24 mouse cellular contexts compared by ENCODE assay signal in the genomic region with DNA sequence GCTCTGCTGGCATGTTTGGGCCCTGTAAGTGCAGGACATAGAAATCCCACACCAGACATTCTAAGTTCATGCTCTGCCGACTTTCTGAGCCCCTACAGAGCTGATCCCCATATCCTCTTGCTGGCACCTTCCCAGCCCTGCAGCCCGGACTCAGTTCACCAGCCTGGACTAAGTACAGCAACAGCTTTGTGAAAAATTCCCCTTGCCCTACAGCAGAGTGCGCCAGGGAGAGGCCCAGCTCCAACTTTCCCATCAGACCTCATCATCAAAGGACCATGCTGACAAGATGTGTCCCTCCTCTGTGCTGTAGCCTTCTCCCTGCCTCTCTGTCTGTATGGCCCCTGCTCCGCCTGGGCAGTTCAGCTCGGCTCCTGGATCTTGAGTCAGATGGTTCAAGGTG. TPM values are rescaled to one million over a fixed set of nuclear protein-coding genes. Genes with fewer than 3 reads are reported as not detected.
A peak's percentile ranks its signal among the peaks of the same experiment; 100 is the strongest.
DNase-seq lines count a peak whose midpoint lies in the region; ATAC-seq lines count a peak whose summit lies in the region.
"Had no signal": no experiment of that assay in that cellular context is flagged by ENCODE, and none has a peak within 500 bp of the region (broad histone marks: within the 10 kb centered on the region; RNA-seq: fewer than 3 reads in every experiment).

No protein-coding gene starts in this region.

- no peak overlapping the region for H3K9ac ChIP-seq in hindbrain, embryonic 16.5 days (ENCODE audit: low read depth, low read length)
- H3K9ac ChIP-seq in hindbrain, embryonic 13.5 days, result no peak overlapping the region
- H3K9ac ChIP-seq: hindbrain, embryonic 15.5 days had no signal

- no peaks in the 10 kb centered on the region for H3K36me3 ChIP-seq in hindbrain, embryonic 16.5 days (ENCODE audit: control insufficient read depth, insufficient read depth, low read length)
- H3K36me3 ChIP-seq in hindbrain, embryonic 13.5 days, result no peaks in the 10 kb centered on the region
- no peaks in the 10 kb centered on the region for H3K36me3 ChIP-seq in megakaryocyte, embryonic 14.5 days (replicated peaks; ENCODE audit: low read length)
- H3K36me3 ChIP-seq: hindbrain, embryonic 15.5 days had no signal

- no peak overlapping the region for H3K4me3 ChIP-seq in hindbrain, embryonic 16.5 days (ENCODE audit: low read length)
- no peak overlapping the region for H3K4me3 ChIP-seq in hindbrain, embryonic 13.5 days
- peak overlapping the region; percentile 46 for H3K4me3 ChIP-seq in megakaryocyte, embryonic 14.5 days (replicated peaks)
- H3K4me3 ChIP-seq: hindbrain, embryonic 15.5 days; left cerebral cortex, adult 2 months had no signal

- H3K4me1 ChIP-seq in hindbrain, embryonic 16.5 days (ENCODE audit: control insufficient read depth, insufficient read depth, low read depth, low read length), result no peaks in the 10 kb centered on the region
- no peaks in the 10 kb centered on the region for H3K4me1 ChIP-seq in hindbrain, embryonic 13.5 days (replicated peaks)
- H3K4me1 ChIP-seq in megakaryocyte, embryonic 14.5 days, result no peaks in the 10 kb centered on the region
- H3K4me1 ChIP-seq: hindbrain, embryonic 15.5 days had no signal

- no peak overlapping the region for H3K4me2 ChIP-seq in hindbrain, embryonic 16.5 days (ENCODE audit: low read length)
- no peak overlapping the region for H3K4me2 ChIP-seq in hindbrain, embryonic 13.5 days
- H3K4me2 ChIP-seq: heart, embryonic 11.5 days; hindbrain, embryonic 15.5 days; midbrain, embryonic 11.5 days had no signal

- ATAC-seq in hindbrain, embryonic 16.5 days, result peak; percentile 52; the same call in 1 of the 2 replicates
- no peak for ATAC-seq in hindbrain, embryonic 13.5 days (ENCODE audit: low FRiP score)
- ATAC-seq in megakaryocyte, adult 5-6 weeks (ENCODE audit: poor library complexity, severe bottlenecking), result no peak
- ATAC-seq: forebrain, embryonic 16.5 days; Patski had no signal

- DNase-seq in ES-CJ7 (ENCODE audit: low read depth, low spot score), result peak; percentile 28
- peak; percentile 21 for DNase-seq in retina, embryonic 14.5 days (ENCODE audit: low spot score)
- DNase-seq in thymus, postnatal 36 days, result no peak
- DNase-seq: adrenal gland, postnatal 25 days; cerebellum, adult 18-20 months; heart, postnatal 10 days; kidney, adult 2 months; kidney, postnatal 14 days; layer of hippocampus, adult 9-11 months; left cerebral cortex, postnatal 4 days; liver; right cerebral cortex, adult 18-20 months had no signal

- 47% methylated on average over 5 of the region's 5 CpGs for WGBS in hindbrain, embryonic 16.5 days
- 54% methylated on average over 5 of the region's 5 CpGs for WGBS in hindbrain, embryonic 13.5 days

- peaks cover 14% of the 10 kb centered on the region for H3K27me3 ChIP-seq in hindbrain, embryonic 16.5 days (replicated peaks; ENCODE audit: control insufficient read depth, insufficient read depth, low read length)
- H3K27me3 ChIP-seq in hindbrain, embryonic 13.5 days, result peaks cover 65% of the 10 kb centered on the region
- no peaks in the 10 kb centered on the region for H3K27me3 ChIP-seq in megakaryocyte, embryonic 14.5 days (replicated peaks)

- no peaks in the 10 kb centered on the region for H3K9me3 ChIP-seq in hindbrain, embryonic 16.5 days (ENCODE audit: control insufficient read depth, low read length)
- 0 out of 2 replicates have a peak, but pooled peaks cover 3% of the 10 kb centered on the region for H3K9me3 ChIP-seq in hindbrain, embryonic 13.5 days
- H3K9me3 ChIP-seq in megakaryocyte, embryonic 14.5 days, result peaks cover 21% of the 10 kb centered on the region
- H3K9me3 ChIP-seq: hindbrain, embryonic 15.5 days had no signal

- H3K27ac ChIP-seq in hindbrain, embryonic 16.5 days (ENCODE audit: low read depth, low read length), result no peak overlapping the region
- H3K27ac ChIP-seq in hindbrain, embryonic 13.5 days, result no peak overlapping the region
- H3K27ac ChIP-seq: hindbrain, embryonic 15.5 days; left cerebral cortex, adult 2 months had no signal

RNA-seq across cellular contexts. Expression of a gene that starts 40.4 kb away (rescaled TPM):
- polyA plus RNA-seq in hindbrain, embryonic 16.5 days (2015; fragmentation: Nextera tagmentation; extraction: Ambion mirVana), result 0.53 and 1.7 TPM in 2 replicates
- 0.55 and 1.5 TPM in 2 replicates for polyA plus RNA-seq in hindbrain, embryonic 13.5 days (2015; fragmentation: Nextera tagmentation; extraction: Ambion mirVana)
- not detected in 2 replicates for polyA plus RNA-seq in megakaryocyte, embryonic 14.5 days (2012; ENCODE audit: insufficient read depth, low replicate concordance)
- total RNA-seq in megakaryocyte, adult 5-6 weeks (2015), result not detected in 2 replicates
- not detected in 2 replicates for total RNA-seq in megakaryocyte, adult 5-6 weeks (2017)
- total RNA-seq: ES-E14; left cerebral cortex, postnatal 4 days had no signal
- polyA plus RNA-seq: forebrain, embryonic 16.5 days; liver, embryonic 16.5 days; midbrain, embryonic 11.5 days; Patski had no signal

RNA-seq across cellular contexts. Expression of a gene that starts 48.7 kb away (rescaled TPM):
- polyA plus RNA-seq in hindbrain, embryonic 16.5 days (2015; fragmentation: Nextera tagmentation; extraction: Ambion mirVana), result 28.9 and 30.5 TPM in 2 replicates
- 28.6 and 59.6 TPM in 2 replicates for polyA plus RNA-seq in hindbrain, embryonic 13.5 days (2015; fragmentation: Nextera tagmentation; extraction: Ambion mirVana)
- not detected in 2 replicates for polyA plus RNA-seq in megakaryocyte, embryonic 14.5 days (2012; ENCODE audit: insufficient read depth, low replicate concordance)
- total RNA-seq in megakaryocyte, adult 5-6 weeks (2015), result not detected in 2 replicates
- not detected in 2 replicates for total RNA-seq in megakaryocyte, adult 5-6 weeks (2017)

RNA-seq across cellular contexts. Expression of a gene that starts 58.7 kb away (rescaled TPM):
- polyA plus RNA-seq in hindbrain, embryonic 16.5 days (2015; fragmentation: Nextera tagmentation; extraction: Ambion mirVana), result 32.8 and 39.8 TPM in 2 replicates
- polyA plus RNA-seq in hindbrain, embryonic 13.5 days (2015; fragmentation: Nextera tagmentation; extraction: Ambion mirVana), result 20.6 and 23.2 TPM in 2 replicates
- polyA plus RNA-seq in megakaryocyte, embryonic 14.5 days (2012; ENCODE audit: insufficient read depth, low replicate concordance), result 0.10 TPM in 1 of 2 replicates, not detected in the other
- not detected in 2 replicates for total RNA-seq in megakaryocyte, adult 5-6 weeks (2015)
- not detected in 2 replicates for total RNA-seq in megakaryocyte, adult 5-6 weeks (2017)

Comparison
In these comparisons a context has a peak if more than half of its experiments do, and no peak if none do; other contexts are left out.
1. DNase-seq: peak in ES-CJ7 (single experiment) and retina, embryonic 14.5 days (single experiment); none in thymus, postnatal 36 days (0 of 2).
2. RNA of a gene that starts 48.7 kb away (polyA plus RNA-seq): 28.6 to 59.6 TPM in hindbrain, embryonic 13.5 days and 28.9 to 30.5 TPM in hindbrain, embryonic 16.5 days; not detected in megakaryocyte, embryonic 14.5 days; every median in the first group is over 10 times any median in the second.
3. RNA of a gene that starts 58.7 kb away (polyA plus RNA-seq): 32.8 to 39.8 TPM in hindbrain, embryonic 16.5 days and 20.6 to 23.2 TPM in hindbrain, embryonic 13.5 days; 0.10 TPM in megakaryocyte, embryonic 14.5 days; every median in the first group is over 10 times any median in the second.